Mouse (Mus musculus): Measurements from ENCODE around the gene Zfp385c. TPM values are rescaled to one million over a fixed set of nuclear protein-coding genes. Genes with fewer than 3 reads are reported as not detected.
"Not testable (repeated sequence)": the region's sequence is repeated elsewhere in the genome, so short reads cannot be mapped to it uniquely, and the experiment has no call there.

The Zfp385c gene
- polyA plus RNA-seq, 1 experiment from 2014 or later, result 0.16 TPM

GRCm38 (mm10) chr11:100588462-100588861 lies 103.8 kb downstream of the Zfp385c start:
- WGBS, result 94% methylated on average over 2 of the region's 2 CpGs
- Histone ChIP-seq H3K36me3 (peaks cover 100% of the 10 kb centered on the region), H3K27me3 (ENCODE audit: low read depth, poor library complexity, severe bottlenecking) (no peaks in the 10 kb centered on the region), H3K4me3 (no peak overlapping the region), H3K9me3 (replicated peaks) (no peaks in the 10 kb centered on the region), H3K27ac (no peak overlapping the region), H3K4me1 (no peaks in the 10 kb centered on the region)
- DNase-seq (ENCODE audit: low spot score), result no peak

- H3K27ac ChIP-seq, result no peak overlapping the region
- DNase-seq (ENCODE audit: low spot score), result no peak
- no peaks in the 10 kb centered on the region for H3K9me3 ChIP-seq (replicated peaks)
- H3K36me3 ChIP-seq, result peaks cover 100% of the 10 kb centered on the region
- WGBS, result 95% methylated on average over 3 of the region's 3 CpGs
- H3K27me3 ChIP-seq (ENCODE audit: low read depth, poor library complexity, severe bottlenecking), result no peaks in the 10 kb centered on the region
- H3K4me3 ChIP-seq, result no peak overlapping the region
- no peaks in the 10 kb centered on the region for H3K4me1 ChIP-seq
Measured at GRCm38 (mm10) chr11:100585148-100585547, 107.1 kb downstream of the Zfp385c start.

GRCm38 (mm10) chr11:100584561-100584961 lies 107.7 kb downstream of the Zfp385c start:
- Histone ChIP-seq H3K4me3 (no peak overlapping the region), H3K27me3 (ENCODE audit: low read depth, poor library complexity, severe bottlenecking) (no peaks in the 10 kb centered on the region), H3K36me3 (peaks cover 100% of the 10 kb centered on the region), H3K4me1 (no peaks in the 10 kb centered on the region), H3K27ac (no peak overlapping the region), H3K9me3 (replicated peaks) (no peaks in the 10 kb centered on the region)
- DNase-seq (ENCODE audit: low spot score), result no peak
- 92% methylated on average over 7 of the region's 7 CpGs for WGBS

- H3K9me3 ChIP-seq (replicated peaks), result no peaks in the 10 kb centered on the region
- H3K36me3 ChIP-seq, result peaks cover 100% of the 10 kb centered on the region
- WGBS, result 93% methylated on average over 2 of the region's 2 CpGs
- no peak overlapping the region for H3K27ac ChIP-seq
- DNase-seq (ENCODE audit: low spot score), result no peak
- no peaks in the 10 kb centered on the region for H3K27me3 ChIP-seq (ENCODE audit: low read depth, poor library complexity, severe bottlenecking)
- no peak overlapping the region for H3K4me3 ChIP-seq
- peaks cover 2% of the 10 kb centered on the region for H3K4me1 ChIP-seq
Measured at GRCm38 (mm10) chr11:100582836-100583235, 109.4 kb downstream of the Zfp385c start.

GRCm38 (mm10) chr11:100582413-100582812 lies 109.8 kb downstream of the Zfp385c start:
- not testable (repeated sequence) for DNase-seq (ENCODE audit: low spot score); H3K27me3 ChIP-seq (ENCODE audit: low read depth, poor library complexity, severe bottlenecking); H3K9me3 ChIP-seq (replicated peaks); H3K27ac ChIP-seq; H3K4me1 ChIP-seq; H3K4me3 ChIP-seq
- 100% methylated on average over 1 of the region's 1 CpGs for WGBS
- peaks cover 99% of the 10 kb centered on the region for H3K36me3 ChIP-seq

- Histone ChIP-seq H3K27ac (no peak overlapping the region), H3K9me3 (replicated peaks) (no peaks in the 10 kb centered on the region), H3K4me3 (no peak overlapping the region), H3K36me3 (peaks cover 98% of the 10 kb centered on the region), H3K27me3 (ENCODE audit: low read depth, poor library complexity, severe bottlenecking) (no peaks in the 10 kb centered on the region; the same call in 1 of the 2 replicates), H3K4me1 (peaks cover 2% of the 10 kb centered on the region)
- 94% methylated on average over 4 of the region's 4 CpGs for WGBS
- no peak for DNase-seq (ENCODE audit: low spot score)
Measured at GRCm38 (mm10) chr11:100581756-100582155, 110.5 kb downstream of the Zfp385c start.

GRCm38 (mm10) chr11:100580275-100580674 lies 112.0 kb downstream of the Zfp385c start:
- DNase-seq (ENCODE audit: low spot score), result no peak
- H3K9me3 ChIP-seq (replicated peaks), result no peaks in the 10 kb centered on the region
- 91% methylated on average over 13 of the region's 13 CpGs for WGBS
- H3K4me1 ChIP-seq, result peaks cover 13% of the 10 kb centered on the region
- H3K36me3 ChIP-seq, result peaks cover 86% of the 10 kb centered on the region
- H3K27ac ChIP-seq, result no peak overlapping the region
- H3K4me3 ChIP-seq, result no peak overlapping the region
- H3K27me3 ChIP-seq (ENCODE audit: low read depth, poor library complexity, severe bottlenecking), result peaks cover 11% of the 10 kb centered on the region

GRCm38 (mm10) chr11:100579116-100579799 lies 113.0 kb downstream of the Zfp385c start:
- peaks cover 11% of the 10 kb centered on the region for H3K27me3 ChIP-seq (ENCODE audit: low read depth, poor library complexity, severe bottlenecking)
- no peaks in the 10 kb centered on the region for H3K9me3 ChIP-seq (replicated peaks)
- H3K27ac ChIP-seq, result no peak overlapping the region
- no peak overlapping the region for H3K4me3 ChIP-seq
- WGBS, result 95% methylated on average over 9 of the region's 9 CpGs
- H3K4me1 ChIP-seq, result peaks cover 19% of the 10 kb centered on the region
- peaks cover 76% of the 10 kb centered on the region for H3K36me3 ChIP-seq
- no peak for DNase-seq (ENCODE audit: low spot score)

GRCm38 (mm10) chr11:100577852-100578599 lies 114.2 kb downstream of the Zfp385c start:
- H3K27me3 ChIP-seq (ENCODE audit: low read depth, poor library complexity, severe bottlenecking), result peaks cover 11% of the 10 kb centered on the region
- no peak for DNase-seq (ENCODE audit: low spot score)

More at GRCm38 (mm10) chr11:100577852-100578599, 114.2 kb downstream of the Zfp385c start:
- WGBS, result 80% methylated on average over 8 of the region's 8 CpGs
- H3K27ac ChIP-seq, result no peak overlapping the region
- peaks cover 64% of the 10 kb centered on the region for H3K36me3 ChIP-seq
- no peak overlapping the region for H3K4me3 ChIP-seq
- peaks cover 19% of the 10 kb centered on the region for H3K4me1 ChIP-seq
- no peaks in the 10 kb centered on the region for H3K9me3 ChIP-seq (replicated peaks)

Other genes with a start within 250 kb of the Zfp385c start
- gene Klhl11, start 219.7 kb downstream of the Zfp385c start, polyA plus RNA-seq (2016; fragmentation: Nextera tagmentation; extraction: Ambion mirVana), result 7.9 and 10.4 TPM in 2 replicates
- gene Acly, start 164.5 kb downstream of the Zfp385c start, polyA plus RNA-seq (2016; fragmentation: Nextera tagmentation; extraction: Ambion mirVana), result 260 and 263 TPM in 2 replicates
- gene Ttc25, start 146.8 kb downstream of the Zfp385c start, polyA plus RNA-seq (2016; fragmentation: Nextera tagmentation; extraction: Ambion mirVana), result 1.1 and 1.2 TPM in 2 replicates
- 13.1 and 23.0 TPM in 2 replicates for gene Cnp, start 117.6 kb downstream of the Zfp385c start, polyA plus RNA-seq (2016; fragmentation: Nextera tagmentation; extraction: Ambion mirVana)
- gene Nkiras2, start 73.2 kb downstream of the Zfp385c start, polyA plus RNA-seq (2016; fragmentation: Nextera tagmentation; extraction: Ambion mirVana), result 86.2 and 95.5 TPM in 2 replicates
- 256 and 281 TPM in 2 replicates for gene Dnajc7, start 72.3 kb downstream of the Zfp385c start, polyA plus RNA-seq (2016; fragmentation: Nextera tagmentation; extraction: Ambion mirVana)
- gene Dhx58, start 11.8 kb upstream of the Zfp385c start, polyA plus RNA-seq (2016; fragmentation: Nextera tagmentation; extraction: Ambion mirVana), result 3.1 and 4.4 TPM in 2 replicates
- 77.2 and 87.7 TPM in 2 replicates for gene Kat2a, start 20.0 kb upstream of the Zfp385c start, polyA plus RNA-seq (2016; fragmentation: Nextera tagmentation; extraction: Ambion mirVana)
- gene Hspb9, start 21.4 kb upstream of the Zfp385c start, polyA plus RNA-seq (2016; fragmentation: Nextera tagmentation; extraction: Ambion mirVana), result 0.31 and 0.56 TPM in 2 replicates
- 13.1 and 16.8 TPM in 2 replicates for gene Rab5c, start 45.8 kb upstream of the Zfp385c start, polyA plus RNA-seq (2016; fragmentation: Nextera tagmentation; extraction: Ambion mirVana)
- not detected in 2 replicates for gene Kcnh4, start 67.5 kb upstream of the Zfp385c start, polyA plus RNA-seq (2016; fragmentation: Nextera tagmentation; extraction: Ambion mirVana)
- not detected in 2 replicates for gene Hcrt, start 70.5 kb upstream of the Zfp385c start, polyA plus RNA-seq (2016; fragmentation: Nextera tagmentation; extraction: Ambion mirVana)
- 3.5 and 4.3 TPM in 2 replicates for gene Ghdc, start 78.5 kb upstream of the Zfp385c start, polyA plus RNA-seq (2016; fragmentation: Nextera tagmentation; extraction: Ambion mirVana)
- 15.4 and 15.6 TPM in 2 replicates for gene Stat5b, start 158.3 kb upstream of the Zfp385c start, polyA plus RNA-seq (2016; fragmentation: Nextera tagmentation; extraction: Ambion mirVana)
- 2.1 and 2.7 TPM in 2 replicates for gene Stat5a, start 166.9 kb upstream of the Zfp385c start, polyA plus RNA-seq (2016; fragmentation: Nextera tagmentation; extraction: Ambion mirVana)
- gene Stat3, start 247.1 kb upstream of the Zfp385c start, polyA plus RNA-seq (2016; fragmentation: Nextera tagmentation; extraction: Ambion mirVana), result 20.7 and 30.2 TPM in 2 replicates